In the genomic region with DNA sequence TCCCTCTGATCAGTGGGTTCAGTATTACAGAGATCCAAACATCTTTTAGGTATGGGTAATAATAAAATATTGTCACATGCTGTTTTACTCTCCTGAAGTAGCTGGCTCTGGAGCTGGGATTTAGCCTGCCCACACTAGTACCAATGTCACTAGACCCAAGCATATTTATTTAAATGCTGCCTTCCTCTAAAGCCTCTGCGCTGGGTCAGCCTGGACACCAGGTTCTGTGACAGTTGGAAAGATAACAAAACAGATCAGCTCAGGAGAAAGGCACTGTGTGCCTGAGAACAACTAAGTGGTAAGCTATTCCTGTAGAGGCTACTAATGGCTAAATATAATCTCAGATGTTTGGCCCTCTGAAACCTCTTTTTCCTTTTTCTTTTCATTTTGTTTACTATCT, we compare ENCODE assay signal across 25 mouse cellular contexts. TPM values are rescaled to one million over a fixed set of nuclear protein-coding genes. Genes with fewer than 3 reads are reported as not detected.
"Had no signal": no experiment of that assay in that cellular context is flagged by ENCODE, and none has a peak within 500 bp of the region (broad histone marks: within the 10 kb centered on the region; RNA-seq: fewer than 3 reads in every experiment).

No protein-coding gene starts in this region.

- DNase-seq: kidney, adult 8-10 months; kidney, postnatal 10 days; kidney, postnatal 36 days; left cerebral cortex, postnatal 4 days; liver, postnatal 0 days; lung, embryonic 14.5 days; thymus, adult 18-20 months; thymus, postnatal 36 days had no signal

- H3K4me1 ChIP-seq: kidney, embryonic 15.5 days; limb, embryonic 12.5 days; limb, embryonic 15.5 days; megakaryocyte, embryonic 14.5 days; midbrain, embryonic 10.5 days; midbrain, embryonic 13.5 days; neural tube, embryonic 13.5 days had no signal

- H3K27me3 ChIP-seq: kidney, embryonic 15.5 days; limb, embryonic 12.5 days; limb, embryonic 15.5 days; megakaryocyte, embryonic 14.5 days; midbrain, embryonic 13.5 days; neural tube, embryonic 13.5 days had no signal

- H3K9me3 ChIP-seq: kidney, embryonic 15.5 days; limb, embryonic 12.5 days; limb, embryonic 15.5 days; megakaryocyte, embryonic 14.5 days; midbrain, embryonic 10.5 days; midbrain, embryonic 13.5 days; neural tube, embryonic 13.5 days had no signal

- ATAC-seq: liver, postnatal 0 days; lung, postnatal 0 days; midbrain, embryonic 13.5 days; midbrain, embryonic 16.5 days had no signal

- H3K27ac ChIP-seq: kidney, embryonic 15.5 days; limb, embryonic 12.5 days; limb, embryonic 15.5 days; liver, embryonic 14.5 days; macrophage; midbrain, embryonic 10.5 days; midbrain, embryonic 13.5 days; neural tube, embryonic 13.5 days had no signal

- H3K36me3 ChIP-seq: kidney, embryonic 15.5 days; limb, embryonic 12.5 days; limb, embryonic 15.5 days; midbrain, embryonic 10.5 days; midbrain, embryonic 13.5 days; neural tube, embryonic 13.5 days had no signal

- H3K4me3 ChIP-seq: kidney, embryonic 15.5 days; limb, embryonic 12.5 days; limb, embryonic 15.5 days; megakaryocyte, embryonic 14.5 days; midbrain, embryonic 10.5 days; midbrain, embryonic 13.5 days; myocyte; neural tube, embryonic 13.5 days had no signal

- H3K4me2 ChIP-seq: kidney, embryonic 15.5 days; limb, embryonic 12.5 days; limb, embryonic 15.5 days; liver, embryonic 11.5 days; lung, embryonic 14.5 days; midbrain, embryonic 13.5 days; neural tube, embryonic 13.5 days had no signal

- H3K9ac ChIP-seq: kidney, embryonic 15.5 days; limb, embryonic 12.5 days; limb, embryonic 15.5 days; liver, embryonic 14.5 days; liver, postnatal 0 days; lung, embryonic 14.5 days; midbrain, embryonic 13.5 days; neural tube, embryonic 13.5 days had no signal

RNA-seq across cellular contexts. Expression of gene Mstn, which starts 49.1 kb away (rescaled TPM):
- total RNA-seq: monocyte, adult 5-6 weeks; neutrophil, adult 5-6 weeks had no signal
- polyA plus RNA-seq: lung, embryonic 14.5 days; lung, postnatal 0 days; macrophage; small intestine, adult 2 months; spleen, adult 2 months had no signal
